Mouse (Mus musculus): ENCODE results near the gene Mex3d. TPM values are rescaled to one million over a fixed set of nuclear protein-coding genes. Genes with fewer than 3 reads are reported as not detected.

The Mex3d gene
- polyA plus RNA-seq, 1 experiment: 7.9 TPM

DNA sequence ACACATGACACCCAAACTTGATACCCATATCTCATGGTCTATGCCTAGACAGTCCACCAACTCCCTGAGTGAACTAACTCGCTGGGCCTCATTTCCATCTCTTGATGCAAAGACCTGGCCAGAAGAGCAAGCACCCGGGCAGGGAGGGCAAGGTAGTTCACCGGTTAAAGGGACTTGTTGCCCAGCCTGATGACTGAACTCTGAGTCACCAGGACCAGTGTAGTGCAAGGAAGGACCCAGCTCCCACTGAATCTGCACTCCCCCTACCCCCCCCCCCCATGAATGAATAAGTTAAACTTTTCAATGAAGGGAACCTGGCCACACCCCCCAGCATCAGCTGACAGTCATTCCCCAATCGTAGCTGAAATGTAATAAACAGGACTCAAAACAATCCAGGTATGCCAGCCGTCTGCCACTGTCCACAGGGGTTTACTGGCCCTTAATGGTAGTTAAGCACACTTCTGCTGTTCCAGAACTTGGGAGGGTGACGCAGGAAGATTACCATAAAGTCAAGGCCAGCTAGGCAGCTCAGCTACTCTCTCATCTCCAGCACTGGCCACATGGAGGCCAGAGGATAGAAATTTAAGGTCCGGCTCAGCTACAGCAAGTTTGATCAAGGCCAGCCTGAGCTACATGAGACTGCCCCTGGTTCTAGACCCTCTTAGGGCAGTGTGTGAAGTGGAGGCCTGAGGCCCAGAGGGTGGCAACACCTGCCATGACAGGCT, 4.7 kb downstream of the Mex3d start:
- 69% methylated on average over 7 of the region's 7 CpGs for WGBS
- peaks cover 3% of the 10 kb centered on the region; the same call in 1 of the 2 replicates for H3K4me1 ChIP-seq (ENCODE audit: control insufficient read depth, insufficient read depth, low read length)

DNA sequence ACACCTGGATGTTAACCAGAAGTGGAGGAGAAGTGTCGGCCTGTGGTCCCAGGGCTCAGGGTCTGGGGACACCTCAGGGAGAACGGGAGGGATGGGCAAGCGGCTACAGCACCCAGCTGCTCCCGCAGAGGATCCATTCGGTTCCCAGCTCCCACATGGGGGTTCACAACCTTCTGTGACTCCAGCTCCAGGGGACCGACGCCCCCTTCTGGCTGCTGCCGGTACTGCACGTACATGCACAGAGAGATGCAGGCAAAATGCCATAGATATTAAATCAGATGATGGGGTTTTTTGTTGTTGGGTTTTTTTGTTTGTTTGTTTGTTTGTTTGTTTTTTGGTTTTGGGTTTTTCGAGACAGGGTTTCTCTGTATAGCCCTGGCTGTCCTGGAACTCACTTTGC, 9.7 kb downstream of the Mex3d start:
- no peak overlapping the region for H3K27ac ChIP-seq (ENCODE audit: insufficient read depth, low read depth, low read length)
- no peaks in the 10 kb centered on the region for H3K36me3 ChIP-seq (ENCODE audit: control insufficient read depth, insufficient read depth, low read length)
- no peaks in the 10 kb centered on the region for H3K4me1 ChIP-seq (ENCODE audit: control insufficient read depth, insufficient read depth, low read length)
- DNase-seq: no peak
- TF ChIP-seq CTCF (conservative IDR thresholded peaks at IDR 0.05; ENCODE audit: insufficient read depth, insufficient read length, low read depth, low read length): peak; percentile 45
- TF ChIP-seq POLR2A (IDR thresholded peaks at IDR 0.05; ENCODE audit: low read depth, low read length): no peak
- H3K4me3 ChIP-seq (ENCODE audit: insufficient read depth, low read depth, low read length): no peak overlapping the region
- WGBS: 49% methylated on average over 10 of the region's 10 CpGs
- no peaks in the 10 kb centered on the region for H3K27me3 ChIP-seq (replicated peaks; ENCODE audit: control insufficient read depth, insufficient read depth, low read length)

More for the DNA sequence above, 4.7 kb downstream of the Mex3d start:
- H3K36me3 ChIP-seq (ENCODE audit: control insufficient read depth, insufficient read depth, low read length): no peaks in the 10 kb centered on the region
- no peak for TF ChIP-seq POLR2A (IDR thresholded peaks at IDR 0.05; ENCODE audit: low read depth, low read length)
- no peak for TF ChIP-seq CTCF (conservative IDR thresholded peaks at IDR 0.05; ENCODE audit: insufficient read depth, insufficient read length, low read depth, low read length)
- H3K4me3 ChIP-seq (ENCODE audit: insufficient read depth, low read depth, low read length): no peak overlapping the region
- H3K27me3 ChIP-seq (replicated peaks; ENCODE audit: control insufficient read depth, insufficient read depth, low read length): no peaks in the 10 kb centered on the region
- H3K27ac ChIP-seq (ENCODE audit: insufficient read depth, low read depth, low read length): no peak overlapping the region
- DNase-seq: no peak

DNA sequence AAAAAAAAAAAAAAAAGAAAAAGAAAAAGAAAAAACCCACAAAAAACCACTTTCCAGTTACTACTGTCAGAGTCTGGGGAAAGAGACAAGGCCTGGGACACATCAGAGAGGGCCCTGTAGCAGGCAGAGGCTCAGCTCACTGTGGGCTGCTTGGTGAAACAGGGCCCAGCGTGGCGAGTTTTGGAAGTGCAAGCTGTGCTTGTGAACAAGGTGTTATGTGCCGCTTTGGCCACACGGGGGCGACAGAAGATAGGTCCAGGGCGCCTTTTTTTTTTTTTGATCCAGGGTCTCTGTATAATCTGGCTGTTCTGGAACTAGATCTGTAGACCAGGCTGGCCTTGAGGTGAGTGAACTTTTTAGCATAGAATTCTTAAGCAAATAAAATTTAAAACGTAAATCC, 11.3 kb downstream of the Mex3d start:
- Histone ChIP-seq H3K4me1 (ENCODE audit: control insufficient read depth, insufficient read depth, low read length) (no peaks in the 10 kb centered on the region), H3K27me3 (replicated peaks; ENCODE audit: control insufficient read depth, insufficient read depth, low read length) (no peaks in the 10 kb centered on the region), H3K27ac (ENCODE audit: insufficient read depth, low read depth, low read length) (no peak overlapping the region), H3K4me3 (ENCODE audit: insufficient read depth, low read depth, low read length) (no peak overlapping the region), H3K36me3 (ENCODE audit: control insufficient read depth, insufficient read depth, low read length) (no peaks in the 10 kb centered on the region)
- TF ChIP-seq CTCF (conservative IDR thresholded peaks at IDR 0.05; ENCODE audit: insufficient read depth, insufficient read length, low read depth, low read length) (peak; percentile 92), POLR2A (IDR thresholded peaks at IDR 0.05; ENCODE audit: low read depth, low read length) (no peak)
- 2% methylated on average over 7 of the region's 7 CpGs for WGBS
- DNase-seq: peak; percentile 94

DNA sequence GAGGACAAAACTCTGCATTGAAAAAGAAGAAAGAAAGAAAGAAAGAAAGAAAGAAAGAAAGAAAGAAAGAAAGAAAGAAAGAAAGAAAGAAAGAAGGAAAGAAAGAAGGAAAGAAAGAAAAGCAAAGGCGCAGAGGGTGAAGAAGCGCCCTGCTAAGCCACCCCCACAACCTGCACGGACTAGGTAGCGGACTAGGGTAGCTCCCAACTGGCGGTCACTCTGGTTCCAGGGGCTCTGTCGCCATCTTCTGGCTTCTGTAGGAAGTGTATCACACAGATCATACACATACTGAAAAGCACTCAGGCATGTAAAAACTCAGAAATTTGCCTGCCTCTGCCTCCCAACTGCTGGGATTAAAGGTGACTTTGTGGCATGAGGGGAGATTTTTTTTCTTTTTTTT, 13.4 kb downstream of the Mex3d start:
- Histone ChIP-seq H3K27ac (ENCODE audit: insufficient read depth, low read depth, low read length) (no peak overlapping the region), H3K4me3 (ENCODE audit: insufficient read depth, low read depth, low read length) (no peak overlapping the region), H3K36me3 (ENCODE audit: control insufficient read depth, insufficient read depth, low read length) (no peaks in the 10 kb centered on the region), H3K27me3 (replicated peaks; ENCODE audit: control insufficient read depth, insufficient read depth, low read length) (no peaks in the 10 kb centered on the region), H3K4me1 (ENCODE audit: control insufficient read depth, insufficient read depth, low read length) (no peaks in the 10 kb centered on the region)
- TF ChIP-seq POLR2A (IDR thresholded peaks at IDR 0.05; ENCODE audit: low read depth, low read length) (no peak), CTCF (conservative IDR thresholded peaks at IDR 0.05; ENCODE audit: insufficient read depth, insufficient read length, low read depth, low read length) (peak; percentile 80)
- WGBS: 31% methylated on average over 6 of the region's 6 CpGs
- peak; percentile 88 for DNase-seq

DNA sequence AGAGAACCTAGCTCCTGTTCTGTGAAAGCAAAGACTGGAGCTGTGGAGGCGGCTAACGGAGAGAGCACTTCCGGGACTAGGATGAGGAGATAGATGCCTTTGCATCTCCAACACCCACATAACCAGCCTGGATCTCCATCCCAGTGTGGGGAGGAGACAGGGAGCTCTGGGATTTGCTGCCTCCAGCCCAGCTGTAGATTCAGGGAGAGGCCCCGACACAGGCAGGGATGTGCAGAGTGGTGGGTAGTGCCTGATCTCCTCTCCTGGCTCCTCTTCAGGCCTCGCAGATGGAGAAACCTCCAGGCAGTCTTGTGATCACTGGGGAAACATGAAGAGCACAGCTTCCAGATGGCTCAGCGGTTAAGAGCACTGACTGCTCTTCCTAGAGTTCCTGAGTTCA, 14.8 kb downstream of the Mex3d start:
- TF ChIP-seq POLR2A (IDR thresholded peaks at IDR 0.05; ENCODE audit: low read depth, low read length): no peak
- TF ChIP-seq CTCF (conservative IDR thresholded peaks at IDR 0.05; ENCODE audit: insufficient read depth, insufficient read length, low read depth, low read length): no peak
- no peak for DNase-seq
- no peak overlapping the region for H3K27ac ChIP-seq (ENCODE audit: insufficient read depth, low read depth, low read length)
- H3K27me3 ChIP-seq (replicated peaks; ENCODE audit: control insufficient read depth, insufficient read depth, low read length): no peaks in the 10 kb centered on the region
- no peak overlapping the region for H3K4me3 ChIP-seq (ENCODE audit: insufficient read depth, low read depth, low read length)
- H3K36me3 ChIP-seq (ENCODE audit: control insufficient read depth, insufficient read depth, low read length): no peaks in the 10 kb centered on the region
- 93% methylated on average over 6 of the region's 6 CpGs for WGBS
- H3K4me1 ChIP-seq (ENCODE audit: control insufficient read depth, insufficient read depth, low read length): no peaks in the 10 kb centered on the region

DNA sequence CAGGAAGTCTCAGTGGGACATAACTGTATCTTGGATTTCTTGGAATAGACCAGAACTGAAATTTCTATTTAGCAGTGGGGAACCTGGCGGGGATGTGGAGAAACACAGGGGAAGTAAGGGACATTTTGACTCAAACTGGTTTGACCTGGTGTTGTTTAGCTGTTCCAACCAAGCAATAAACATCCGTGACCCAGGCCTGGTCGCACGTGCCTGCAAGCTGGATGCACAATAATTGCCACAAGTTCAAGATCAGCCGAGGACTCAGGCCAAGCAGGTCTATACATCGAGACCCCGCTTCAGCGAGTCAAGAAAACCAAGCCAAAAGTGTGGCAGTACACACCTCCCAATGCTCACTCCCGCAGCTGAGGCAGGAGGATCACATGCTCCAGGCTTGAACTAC, 15.5 kb downstream of the Mex3d start:
- Histone ChIP-seq H3K4me1 (ENCODE audit: control insufficient read depth, insufficient read depth, low read length) (no peaks in the 10 kb centered on the region), H3K27ac (ENCODE audit: insufficient read depth, low read depth, low read length) (no peak overlapping the region), H3K27me3 (replicated peaks; ENCODE audit: control insufficient read depth, insufficient read depth, low read length) (no peaks in the 10 kb centered on the region), H3K4me3 (ENCODE audit: insufficient read depth, low read depth, low read length) (no peak overlapping the region), H3K36me3 (ENCODE audit: control insufficient read depth, insufficient read depth, low read length) (no peaks in the 10 kb centered on the region)
- no peak for DNase-seq
- TF ChIP-seq POLR2A (IDR thresholded peaks at IDR 0.05; ENCODE audit: low read depth, low read length) (no peak), CTCF (conservative IDR thresholded peaks at IDR 0.05; ENCODE audit: insufficient read depth, insufficient read length, low read depth, low read length) (no peak)
- WGBS: 55% methylated on average over 9 of the region's 9 CpGs

DNA sequence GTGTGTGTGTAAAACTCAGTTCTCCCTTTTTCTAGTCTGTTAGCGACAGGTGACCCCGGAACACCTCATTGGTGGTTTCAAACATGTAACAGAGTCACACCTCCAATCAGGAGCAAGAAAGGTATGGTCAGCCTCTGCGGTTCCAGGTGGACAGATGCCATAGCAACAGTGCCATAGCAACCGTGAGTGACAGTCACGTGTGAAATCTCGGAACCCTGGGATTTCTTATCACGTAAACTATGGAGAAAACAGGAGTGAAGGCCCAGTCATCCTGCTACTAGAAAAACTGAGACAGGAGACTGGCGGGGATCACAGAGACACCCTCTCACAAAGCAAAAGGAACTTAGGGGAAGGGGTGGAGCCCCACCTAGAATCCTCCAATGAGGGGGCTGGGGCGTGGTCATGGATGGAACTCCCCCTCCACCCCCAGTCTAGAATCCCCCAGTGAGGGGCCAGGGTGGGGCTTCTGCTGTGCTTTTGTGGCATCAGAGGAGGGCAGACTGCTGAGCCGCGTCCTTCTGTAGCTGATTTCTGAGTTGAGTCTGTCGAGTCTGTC, 16.0 kb downstream of the Mex3d start:
- H3K27ac ChIP-seq (ENCODE audit: insufficient read depth, low read depth, low read length): no peak overlapping the region
- H3K27me3 ChIP-seq (replicated peaks; ENCODE audit: control insufficient read depth, insufficient read depth, low read length): no peaks in the 10 kb centered on the region
- DNase-seq: peak; percentile 69
- 7% methylated on average over 12 of the region's 12 CpGs for WGBS
- H3K36me3 ChIP-seq (ENCODE audit: control insufficient read depth, insufficient read depth, low read length): no peaks in the 10 kb centered on the region
- H3K4me1 ChIP-seq (ENCODE audit: control insufficient read depth, insufficient read depth, low read length): no peaks in the 10 kb centered on the region
- TF ChIP-seq POLR2A (IDR thresholded peaks at IDR 0.05; ENCODE audit: low read depth, low read length): no peak
- H3K4me3 ChIP-seq (ENCODE audit: insufficient read depth, low read depth, low read length): no peak overlapping the region
